Mouse (Mus musculus) megakaryocyte-erythroid progenitor cell, adult 5 weeks (primary cell): ENCODE data around the gene Smap2. TPM values are rescaled to one million over a fixed set of nuclear protein-coding genes. Genes with fewer than 3 reads are reported as not detected.

Experiments
- polyA plus RNA-seq: library from polyadenylated mRNA; stranded (reverse); fragments of >175 nt; gene quantifications from 2 replicates; pipeline ENCODE4 v1.2.3, GENCODE M21; 2012

Smap2 gene
- 32.3 and 39.6 TPM in 2 replicates for polyA plus RNA-seq

DNA sequence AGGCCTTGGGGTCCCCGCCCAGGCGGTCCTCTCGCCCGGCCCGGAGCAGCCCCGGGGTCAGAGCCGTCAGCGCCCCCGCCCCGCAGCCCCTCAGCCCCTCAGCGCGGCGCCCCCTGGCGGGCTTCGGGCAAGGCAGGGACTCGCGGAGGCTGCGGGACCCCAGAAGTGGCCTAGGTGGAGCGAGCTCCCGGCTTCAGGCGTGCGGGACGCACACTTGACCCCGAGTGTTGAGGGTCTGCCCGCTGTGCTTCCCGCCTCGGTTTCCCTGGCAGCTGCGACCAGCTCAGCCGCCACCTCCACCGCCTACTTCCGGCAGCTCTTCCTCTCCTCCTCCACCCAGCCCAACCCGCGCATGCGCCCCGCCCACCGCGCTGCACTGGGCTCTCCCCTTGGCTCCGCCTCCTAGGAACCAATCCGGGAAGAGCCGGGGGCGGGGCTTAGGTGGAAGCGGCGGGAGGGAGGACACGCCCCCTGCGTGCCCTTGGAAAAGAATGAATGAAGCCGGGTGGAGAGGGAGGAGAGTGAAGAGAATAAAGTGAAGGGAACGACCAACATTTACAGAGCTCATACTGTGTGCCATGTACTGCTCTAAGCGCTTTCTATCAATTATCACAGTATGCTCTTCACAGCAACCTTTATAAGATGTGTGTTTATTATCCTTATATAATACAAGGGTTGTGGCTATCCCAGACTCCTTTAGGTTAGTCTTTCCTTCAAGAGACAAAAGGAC is at the start of gene Smap2:
Gene Smap2, minus strand, starts transcription at position 320 of the 730 bp plus-strand sequence.

DNA sequence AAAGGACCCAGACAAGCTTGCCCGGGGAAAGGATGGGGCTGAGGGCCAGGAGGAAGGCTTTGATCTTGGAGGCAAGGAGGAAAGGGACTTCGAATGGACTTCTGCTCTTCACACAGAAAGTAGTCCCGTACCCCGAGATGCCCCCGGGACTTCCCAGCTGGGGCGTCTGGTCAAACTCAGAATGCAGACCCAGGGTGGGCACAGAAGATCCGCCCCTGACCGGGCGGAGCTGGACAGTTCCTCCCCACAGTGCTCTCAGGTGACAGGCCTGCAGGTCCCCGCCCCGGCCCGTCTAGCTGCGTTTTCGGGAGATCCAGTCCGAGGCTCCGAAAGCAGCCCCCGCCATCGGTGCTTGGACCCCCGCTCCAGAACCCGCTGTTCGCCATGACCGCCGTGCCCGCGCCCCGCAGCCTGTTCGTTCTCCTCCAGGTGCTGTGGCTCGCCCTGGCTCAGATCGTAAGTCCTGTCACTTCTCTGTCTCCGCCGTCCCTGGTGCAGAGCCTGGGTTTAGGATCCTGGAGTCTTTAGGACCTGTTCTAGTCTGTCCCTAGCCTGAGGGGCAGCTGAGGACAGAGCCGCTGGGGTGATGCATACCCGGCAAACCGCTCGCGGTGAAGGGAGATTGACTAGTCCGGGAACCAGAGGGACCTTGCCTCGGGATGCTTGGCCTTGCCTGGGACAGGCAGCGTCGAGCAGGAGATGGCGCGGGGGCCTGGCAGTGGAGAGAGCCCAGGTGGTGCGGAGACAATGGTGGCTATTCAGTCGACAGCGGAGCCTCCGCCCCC is 22.5 kb upstream of the Smap2 start, which contains the start of gene Col9a2:
Gene Col9a2, plus strand, starts transcription at position 55 of the 785 bp plus-strand sequence.

DNA sequence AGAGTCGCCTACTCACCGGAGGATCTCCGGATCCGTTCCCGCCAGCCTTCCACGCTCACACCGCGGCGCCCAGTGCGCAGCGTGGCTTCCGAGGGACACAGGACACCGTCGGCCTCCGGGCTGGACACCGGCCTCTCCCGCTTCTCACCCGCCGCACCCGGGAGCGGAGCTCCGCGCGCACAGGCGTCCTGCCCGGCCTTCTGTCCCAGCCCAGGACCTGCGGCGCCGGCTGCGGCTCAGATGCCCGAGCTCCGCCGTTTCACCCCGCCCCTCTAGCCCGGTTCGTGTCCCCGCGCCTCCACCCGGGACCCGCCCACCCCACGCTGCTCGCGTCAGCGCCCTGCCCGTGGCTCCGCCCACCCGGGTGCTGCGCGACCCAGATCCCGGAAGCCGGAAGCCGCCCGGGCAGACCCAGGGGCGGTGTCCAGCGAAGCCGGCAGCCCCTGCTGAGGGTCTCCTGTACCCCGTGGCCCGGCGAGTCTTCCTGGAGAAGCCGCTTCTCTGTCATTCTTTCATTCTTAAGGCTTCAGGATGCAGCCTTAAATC is 65.5 kb downstream of the Smap2 start, which contains the start of gene Zfp69:
Gene Zfp69, minus strand, starts transcription at position 272 of the 546 bp plus-strand sequence.

DNA sequence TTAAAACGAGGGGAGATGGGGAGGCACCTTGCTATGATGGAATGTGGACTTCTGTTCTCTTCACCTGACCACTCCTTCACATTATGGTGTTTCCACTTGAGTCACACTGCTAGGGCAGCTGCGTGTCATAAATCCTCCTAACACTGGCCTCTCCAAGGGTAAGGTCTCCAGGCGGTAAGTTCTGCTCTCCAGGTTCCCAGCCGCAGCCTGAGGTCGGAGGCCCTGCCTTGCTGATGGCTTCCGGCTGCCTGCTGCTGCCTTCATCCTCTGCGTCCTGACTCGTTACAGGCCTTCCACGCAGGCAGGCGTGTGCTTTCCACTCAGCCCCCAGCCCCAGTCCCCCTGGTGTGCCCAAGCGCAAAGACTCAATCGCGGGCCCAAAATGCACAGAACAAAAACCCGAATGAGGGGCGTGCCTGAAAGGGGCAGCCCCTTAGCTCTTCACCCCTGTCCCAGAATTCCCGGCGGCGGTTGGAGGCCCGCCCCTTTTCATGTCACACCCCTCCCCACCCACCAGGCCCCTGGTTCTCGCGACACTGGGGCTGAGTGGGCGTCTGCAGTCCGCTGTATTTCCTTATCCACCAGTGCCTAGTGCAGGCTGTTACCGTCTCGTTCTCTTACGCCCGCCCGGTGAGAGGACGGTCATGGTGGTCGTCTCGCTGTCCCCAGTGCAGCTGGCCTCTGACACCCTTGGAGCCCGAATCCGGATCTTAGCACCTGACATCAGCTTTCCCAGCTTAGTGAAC is 92.3 kb downstream of the Smap2 start, which contains the start of gene Exo5:
Gene Exo5, minus strand, starts transcription at position 464 of the 746 bp plus-strand sequence.

Other genes with a start within 250 kb of the Smap2 start
- gene Nfyc, start 185.7 kb downstream of the Smap2 start, polyA plus RNA-seq: 77.7 TPM in 2 replicates
- gene Rims3, start 162.4 kb downstream of the Smap2 start, polyA plus RNA-seq: 0.13 and 0.76 TPM in 2 replicates
- 4.7 and 5.9 TPM in 2 replicates for gene Exo5, start 92.2 kb downstream of the Smap2 start, polyA plus RNA-seq
- gene Zfp69, start 65.5 kb downstream of the Smap2 start, polyA plus RNA-seq: 3.5 and 3.6 TPM in 2 replicates
- gene Col9a2, start 22.1 kb upstream of the Smap2 start, polyA plus RNA-seq: not detected in 2 replicates
- 5.0 and 6.1 TPM in 2 replicates for gene Zmpste24, start 81.0 kb upstream of the Smap2 start, polyA plus RNA-seq
- not detected in 2 replicates for gene Tmco2, start 92.0 kb upstream of the Smap2 start, polyA plus RNA-seq
- 1.8 and 3.2 TPM in 2 replicates for gene Rlf, start 197.8 kb upstream of the Smap2 start, polyA plus RNA-seq